Mouse (Mus musculus) hindbrain, embryonic 11.5 days (tissue): ENCODE data around the gene Mfng. TPM values are rescaled to one million over a fixed set of nuclear protein-coding genes. Genes with fewer than 3 reads are reported as not detected.

Source experiments
- ATAC-seq: fragments of 200-750 bp; cut with Nextera tagmentation; 2 replicates; pipeline ENCODE4 v1.8.0; 2017; ENCODE audit warnings: mild to moderate bottlenecking, moderate TSS enrichment, moderate library complexity; ENCODE audit not compliant: low FRiP score
- DNase-seq: peaks from one replicate; pipeline ENCODE4 v3.0.0-alpha.2; 2015; ENCODE audit warnings: low spot score
- H3K27ac ChIP-seq: fragments of 300-500 bp; sonication (generic); 2 replicates; pipeline ENCODE4 v1.5.1; 2014; ENCODE audit warnings: mild to moderate bottlenecking, low read depth, low read length
- H3K27me3 ChIP-seq: fragments of 300-500 bp; sonication (generic); 2 replicates; pipeline ENCODE4 v1.6.1; 2014; ENCODE audit warnings: mild to moderate bottlenecking, low read length, moderate library complexity, mixed read lengths; ENCODE audit not compliant: control insufficient read depth, insufficient read depth
- H3K36me3 ChIP-seq: fragments of 300-500 bp; sonication (generic); 2 replicates; pipeline ENCODE4 v1.6.1; 2014; ENCODE audit warnings: mild to moderate bottlenecking, low read length, moderate library complexity, mixed read lengths; ENCODE audit not compliant: control insufficient read depth, insufficient read depth
- H3K4me1 ChIP-seq: fragments of 300-500 bp; sonication (generic); replicated peaks from 2 replicates; pipeline ENCODE4 v1.6.1; 2014; ENCODE audit warnings: low read length, mixed read lengths; ENCODE audit not compliant: control insufficient read depth, insufficient read depth
- H3K4me2 ChIP-seq: fragments of 300-500 bp; sonication (generic); replicated peaks from 2 replicates; pipeline ENCODE4 v1.6.1; 2014; ENCODE audit warnings: mild to moderate bottlenecking, low read depth, low read length
- H3K4me3 ChIP-seq: fragments of 300-500 bp; sonication (generic); 2 replicates; pipeline ENCODE4 v1.5.1; 2014; ENCODE audit warnings: low read depth, low read length
- H3K9ac ChIP-seq: fragments of 300-500 bp; sonication (generic); 2 replicates; pipeline ENCODE4 v1.6.1; 2014; ENCODE audit warnings: low read depth, low read length
- H3K9me3 ChIP-seq: fragments of 300-500 bp; sonication (generic); 2 replicates; pipeline ENCODE4 v1.6.1; 2016; ENCODE audit warnings: low read length; ENCODE audit not compliant: control insufficient read depth
- WGBS: fragments of 180-500 bp; shearing (Covaris S2); extraction: QIAGEN DNeasy Blood & Tissue Kit; methylation state at CpG from one replicate; pipeline ENCODE4 v1.1.7; 2014; 5-methylcytosine and 5-hydroxymethylcytosine counted together
- polyA plus RNA-seq: library from polyadenylated mRNA; unstranded; fragments of >200 nt; fragmentation: Nextera tagmentation; extraction: Ambion mirVana; gene quantifications from 2 replicates; pipeline ENCODE4 v1.2.1, GENCODE M21; 2014

Gene Mfng
- polyA plus RNA-seq, 1 experiment from 2014 or later, result 34.7 TPM

DNA sequence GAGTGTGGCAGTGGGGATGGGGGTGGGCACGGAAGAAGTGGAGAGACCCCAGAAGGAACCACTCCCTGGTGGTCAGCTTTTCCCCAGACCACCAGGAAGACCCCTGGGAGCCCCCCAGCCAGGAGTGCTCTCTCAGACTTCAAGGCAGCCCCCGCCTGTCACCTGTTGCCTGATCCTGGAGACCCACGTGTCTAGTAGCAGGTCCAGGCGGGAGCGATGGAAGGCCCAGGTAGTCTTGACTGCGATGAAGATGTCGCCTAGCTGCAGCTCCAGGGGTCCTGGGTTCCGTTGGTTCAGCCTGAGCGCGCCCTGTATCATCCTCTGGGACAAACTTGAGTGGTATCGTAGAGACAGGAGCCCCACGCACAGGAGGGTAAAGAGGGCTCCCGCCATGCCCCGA is 419 bp downstream of the Mfng start:
- peak overlapping the region; percentile 64 for H3K9ac ChIP-seq
- H3K4me3 ChIP-seq, result peak overlapping the region; percentile 40
- ATAC-seq (no peak; the same call in 1 of the 2 replicates), DNase-seq (no peak)
- no peaks in the 10 kb centered on the region for H3K36me3 ChIP-seq
- H3K4me2 ChIP-seq, result peak overlapping the region; percentile 67
- no peaks in the 10 kb centered on the region for H3K9me3 ChIP-seq
- peaks cover 22% of the 10 kb centered on the region for H3K4me1 ChIP-seq
- WGBS, result 34% methylated on average over 14 of the region's 14 CpGs
- peak overlapping the region; percentile 98 for H3K27ac ChIP-seq
- H3K27me3 ChIP-seq, result no peaks in the 10 kb centered on the region

- Histone ChIP-seq H3K27me3 (no peaks in the 10 kb centered on the region), H3K9ac (peak overlapping the region; percentile 64), H3K4me2 (peak overlapping the region; percentile 67), H3K36me3 (no peaks in the 10 kb centered on the region), H3K9me3 (no peaks in the 10 kb centered on the region), H3K27ac (peak overlapping the region; percentile 98; the same call in 1 of the 2 replicates), H3K4me1 (peaks cover 22% of the 10 kb centered on the region), H3K4me3 (peak overlapping the region; percentile 40)
- peak; percentile 32 for DNase-seq
- 40% methylated on average over 4 of the region's 4 CpGs for WGBS
- ATAC-seq, result no peak; the same call in 1 of the 2 replicates
Observed at GRCm38 (mm10) chr15:78772368-78772763, 909 bp downstream of the Mfng start.

DNA sequence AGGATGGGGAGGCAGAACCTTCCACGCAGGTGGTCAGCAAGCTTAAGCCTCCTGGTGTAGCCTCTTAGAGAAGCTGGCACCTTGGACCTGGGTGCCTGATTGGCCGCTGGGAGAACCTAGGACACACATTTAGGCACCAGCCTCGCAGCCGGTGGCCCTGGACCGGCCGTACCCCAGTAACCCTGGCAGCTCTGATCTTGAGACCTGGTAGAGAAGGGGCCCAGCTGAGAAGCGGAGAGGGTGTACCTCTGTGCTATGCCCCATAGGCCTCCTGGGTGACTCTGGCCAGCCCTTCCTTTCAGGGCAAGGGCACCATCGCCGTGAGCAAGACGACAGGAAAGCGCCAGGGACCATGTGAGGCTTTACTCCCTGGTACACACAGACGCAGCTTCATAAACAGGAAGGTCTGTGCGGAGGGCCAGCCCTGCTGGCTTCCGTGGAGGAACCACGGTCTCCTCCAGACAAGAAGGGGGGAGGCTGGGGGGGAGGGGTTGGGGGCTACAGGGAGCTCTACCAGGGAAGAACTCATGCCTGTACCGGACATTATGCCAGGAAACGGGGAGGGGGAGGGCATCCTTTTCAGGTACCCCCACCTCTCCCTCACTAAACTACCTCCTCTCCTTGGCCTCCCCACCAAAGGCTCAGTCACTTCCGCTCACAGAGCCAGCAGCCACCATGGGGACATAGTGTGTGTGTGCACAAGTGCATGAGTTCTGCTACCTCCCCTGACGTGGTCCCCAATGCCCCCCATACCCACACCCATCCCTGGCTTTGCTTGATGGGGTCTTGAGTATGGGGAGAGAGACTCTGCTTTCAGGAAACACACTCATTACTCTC is 1.5 kb downstream of the Mfng start:
- Histone ChIP-seq H3K9me3 (no peaks in the 10 kb centered on the region), H3K9ac (peak overlapping the region; percentile 57), H3K4me2 (peak overlapping the region; percentile 67), H3K4me3 (peak overlapping the region; percentile 40), H3K27ac (peak overlapping the region; percentile 98), H3K27me3 (no peaks in the 10 kb centered on the region), H3K4me1 (peaks cover 22% of the 10 kb centered on the region), H3K36me3 (no peaks in the 10 kb centered on the region)
- DNase-seq (peak; percentile 37), ATAC-seq (no peak)
- WGBS, result 57% methylated on average over 19 of the region's 19 CpGs

DNA sequence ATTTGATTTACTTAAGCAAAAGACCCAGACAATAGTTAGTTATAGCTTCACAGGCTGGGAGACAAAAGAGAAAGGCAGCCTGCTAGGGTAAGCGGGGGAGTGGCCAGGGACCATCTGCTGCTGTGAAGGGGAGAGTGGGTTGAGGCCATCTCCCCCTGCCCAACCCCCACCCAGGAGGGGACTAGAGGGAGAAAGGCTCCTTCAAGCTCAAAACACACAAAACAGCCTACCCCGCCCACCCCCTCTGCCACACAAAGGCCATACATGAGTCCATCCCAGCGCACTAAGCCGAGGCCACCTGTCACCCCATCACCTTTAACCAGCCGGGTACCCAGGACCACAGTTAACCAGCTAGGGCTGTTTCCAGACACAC is 2.3 kb downstream of the Mfng start:
- H3K4me2 ChIP-seq, result peak overlapping the region; percentile 67
- ATAC-seq (peak; percentile 78), DNase-seq (peak; percentile 89)
- H3K9ac ChIP-seq, result peak overlapping the region; percentile 65
- no peaks in the 10 kb centered on the region for H3K36me3 ChIP-seq
- WGBS, result 21% methylated on average over 5 of the region's 5 CpGs
- H3K27me3 ChIP-seq, result no peaks in the 10 kb centered on the region
- H3K9me3 ChIP-seq, result no peaks in the 10 kb centered on the region
- peak overlapping the region; percentile 98 for H3K27ac ChIP-seq
- H3K4me1 ChIP-seq, result peaks cover 22% of the 10 kb centered on the region
- peak overlapping the region; percentile 32 for H3K4me3 ChIP-seq

DNA sequence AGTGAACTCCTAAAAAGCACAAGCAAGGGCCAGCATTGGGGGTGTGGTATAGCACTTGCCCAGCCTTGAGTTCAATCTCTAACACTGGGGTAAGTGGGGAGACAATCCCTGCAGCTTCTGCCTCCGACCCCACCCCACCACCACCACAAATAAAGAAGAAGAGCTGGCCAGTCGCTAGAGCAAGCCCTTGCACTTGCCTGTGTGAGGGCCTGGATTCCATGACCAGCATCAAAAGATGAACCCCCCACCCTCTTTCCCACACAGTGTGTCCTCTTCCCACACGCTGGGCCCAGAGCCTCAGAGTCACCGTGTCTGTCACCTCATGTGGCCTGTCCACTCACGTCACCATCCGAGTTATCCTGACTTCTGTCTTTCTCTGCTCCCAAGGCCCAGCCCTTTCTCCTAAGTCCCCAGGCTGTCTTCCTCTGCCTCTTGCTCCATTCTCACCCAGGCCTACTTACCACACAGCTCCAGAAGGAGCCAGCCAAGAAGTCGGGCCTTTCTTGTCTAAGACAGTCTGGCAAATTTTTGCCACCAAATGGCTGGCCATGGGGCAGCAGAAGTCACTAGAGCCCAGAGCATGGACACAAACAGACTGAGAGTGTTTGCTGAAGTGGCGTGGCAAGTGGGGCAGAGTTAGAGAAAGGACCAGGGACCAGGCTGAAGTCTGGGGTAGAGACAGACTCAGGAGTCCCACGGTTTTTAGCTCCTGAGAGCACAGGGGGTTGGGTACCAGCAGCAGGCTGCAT is 2.9 kb downstream of the Mfng start:
- DNase-seq (no peak), ATAC-seq (peak; percentile 3; the same call in 1 of the 2 replicates)
- Histone ChIP-seq H3K4me1 (peaks cover 22% of the 10 kb centered on the region), H3K36me3 (peaks cover 4% of the 10 kb centered on the region; the same call in 1 of the 2 replicates), H3K4me2 (peak overlapping the region; percentile 54), H3K9ac (peak overlapping the region; percentile 65), H3K27ac (peak overlapping the region; percentile 98), H3K4me3 (peak overlapping the region; percentile 32), H3K27me3 (no peaks in the 10 kb centered on the region), H3K9me3 (no peaks in the 10 kb centered on the region)
- whole genome bisulfite sequencing, result 26% methylated on average over 9 of the region's 9 CpGs

DNA sequence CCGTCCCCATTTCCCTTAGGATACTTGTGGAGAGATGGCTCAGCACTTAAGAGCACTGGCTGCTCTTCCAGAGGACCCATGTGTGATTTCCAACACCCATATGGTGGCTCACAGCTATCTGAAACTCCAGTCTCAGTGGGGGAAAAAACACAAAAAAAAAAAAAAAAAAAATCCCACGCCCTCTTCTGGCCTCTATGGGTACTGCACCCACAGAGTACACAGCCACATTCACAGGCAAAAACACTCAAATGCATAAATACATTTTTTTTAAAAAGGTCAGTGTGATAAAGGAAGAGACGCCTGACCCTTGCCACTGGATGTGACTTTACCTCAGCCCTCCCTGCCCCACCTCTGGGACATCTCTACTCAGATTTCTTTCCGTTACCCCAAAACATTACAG is 4.2 kb downstream of the Mfng start:
- no peak for ATAC-seq
- 0 out of 2 replicates have a peak overlapping the region, but pooled peaks have one; percentile 32 for H3K4me3 ChIP-seq

DNA sequence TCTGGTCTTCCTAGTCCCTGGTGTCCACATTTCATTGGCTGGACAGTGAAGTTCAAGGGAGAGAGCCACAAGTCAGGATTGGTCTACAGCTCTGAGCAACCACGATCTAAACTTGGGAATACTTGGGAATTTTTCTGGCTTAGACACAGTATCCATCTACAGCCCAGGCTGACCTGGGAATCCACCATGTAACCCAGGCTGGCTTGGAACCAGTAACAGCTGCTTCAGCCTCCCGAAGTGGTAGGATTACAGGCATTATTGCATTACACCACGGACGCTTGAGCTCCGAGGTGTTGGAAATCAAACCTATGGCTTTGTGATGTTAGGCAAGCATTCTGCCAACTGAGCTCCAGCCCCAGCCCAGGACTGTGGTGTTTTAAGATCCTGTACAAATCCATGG is 9.6 kb downstream of the Mfng start:
- peak overlapping the region; percentile 54 for H3K27ac ChIP-seq
- no peak; the same call in 1 of the 2 replicates for ATAC-seq

More for the DNA sequence above, 4.2 kb downstream of the Mfng start:
- Histone ChIP-seq H3K27me3 (no peaks in the 10 kb centered on the region), H3K36me3 (peaks cover 4% of the 10 kb centered on the region; the same call in 1 of the 2 replicates), H3K9ac (no peak overlapping the region), H3K4me1 (peaks cover 20% of the 10 kb centered on the region), H3K9me3 (no peaks in the 10 kb centered on the region), H3K4me2 (peak overlapping the region; percentile 54; the same call in 1 of the 2 replicates), H3K27ac (no peak overlapping the region)
- no peak for DNase-seq
- 93% methylated on average over 4 of the region's 4 CpGs for WGBS

GRCm38 (mm10) chr15:78763210-78763609 is 10.1 kb downstream of the Mfng start:
- WGBS, result 46% methylated on average over 9 of the region's 10 CpGs
- H3K27me3 ChIP-seq, result no peaks in the 10 kb centered on the region
- peaks cover 2% of the 10 kb centered on the region for H3K4me1 ChIP-seq
- H3K36me3 ChIP-seq, result peaks cover 4% of the 10 kb centered on the region; the same call in 1 of the 2 replicates
- peak; percentile 44 for DNase-seq
- H3K9me3 ChIP-seq, result no peaks in the 10 kb centered on the region
- H3K4me2 ChIP-seq, result no peak overlapping the region
- peak; percentile 73 for ATAC-seq
- no peak overlapping the region for H3K9ac ChIP-seq
- peak overlapping the region; percentile 54; the same call in 1 of the 2 replicates for H3K27ac ChIP-seq
- H3K4me3 ChIP-seq, result no peak overlapping the region

More for the DNA sequence above, 9.6 kb downstream of the Mfng start:
- Histone ChIP-seq H3K4me1 (peaks cover 2% of the 10 kb centered on the region), H3K27me3 (no peaks in the 10 kb centered on the region), H3K36me3 (peaks cover 4% of the 10 kb centered on the region; the same call in 1 of the 2 replicates), H3K4me2 (no peak overlapping the region), H3K9me3 (no peaks in the 10 kb centered on the region), H3K9ac (no peak overlapping the region), H3K4me3 (no peak overlapping the region)
- no peak for DNase-seq
- WGBS, result 86% methylated on average over 5 of the region's 5 CpGs
